Mouse (Mus musculus) brain, embryonic 14.5 days (tissue): ENCODE measurements around the gene Dennd5b. TPM values are rescaled to one million over a fixed set of nuclear protein-coding genes. Genes with fewer than 3 reads are reported as not detected.
A peak's percentile ranks its signal among the peaks of the same experiment; 100 is the strongest.

Experiments
- DNase-seq: peaks from one replicate; pipeline ENCODE4 v3.0.0-alpha.2; 2011; ENCODE audit warnings: low read depth
- CTCF ChIP-seq: fragments of 200-500 bp; IDR thresholded peaks from 2 replicates; pipeline ENCODE4 v1.5.1; 2012; ENCODE audit warnings: inconsistent platforms, mild to moderate bottlenecking, moderate library complexity, borderline replicate concordance; ENCODE audit not compliant: insufficient read depth, insufficient read length; ENCODE audit errors: extremely low read depth
- POLR2A ChIP-seq: fragments of 200-500 bp; IDR thresholded peaks from 2 replicates; pipeline ENCODE4 v1.6.1; 2012; ENCODE audit warnings: mild to moderate bottlenecking, inconsistent platforms, borderline replicate concordance; ENCODE audit not compliant: poor library complexity, insufficient read depth, insufficient read length, severe bottlenecking; ENCODE audit errors: extremely low read depth
- polyA plus RNA-seq: library from polyadenylated mRNA; depleted of rRNA; stranded (reverse); fragments of >200 nt; gene quantifications from 2 replicates; pipeline ENCODE4 v1.2.3, GENCODE M21; 2012

Dennd5b gene
- polyA plus RNA-seq, 1 experiment: 16.6 TPM

DNA sequence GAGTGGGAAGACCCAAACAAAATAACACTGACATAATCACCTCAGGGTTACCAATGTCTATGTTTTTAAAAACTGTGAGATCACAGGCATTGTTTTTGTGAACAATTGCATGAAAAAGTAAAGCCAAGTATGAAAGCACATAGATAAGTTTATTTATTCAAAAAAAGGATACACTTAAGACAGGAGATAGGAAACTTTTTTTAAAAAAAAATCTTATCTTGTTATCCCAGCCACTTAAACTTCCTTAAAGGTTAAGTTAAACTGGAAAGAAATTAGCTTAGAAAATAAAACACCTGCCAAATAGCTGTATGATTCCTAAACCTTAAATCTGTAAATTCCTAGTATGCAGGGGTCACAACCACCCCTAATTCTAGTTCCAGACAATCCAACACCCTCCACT, 2.5 kb downstream of the Dennd5b start:
- DNase-seq: no peak
- no peak for TF ChIP-seq CTCF
- no peak for TF ChIP-seq POLR2A

DNA sequence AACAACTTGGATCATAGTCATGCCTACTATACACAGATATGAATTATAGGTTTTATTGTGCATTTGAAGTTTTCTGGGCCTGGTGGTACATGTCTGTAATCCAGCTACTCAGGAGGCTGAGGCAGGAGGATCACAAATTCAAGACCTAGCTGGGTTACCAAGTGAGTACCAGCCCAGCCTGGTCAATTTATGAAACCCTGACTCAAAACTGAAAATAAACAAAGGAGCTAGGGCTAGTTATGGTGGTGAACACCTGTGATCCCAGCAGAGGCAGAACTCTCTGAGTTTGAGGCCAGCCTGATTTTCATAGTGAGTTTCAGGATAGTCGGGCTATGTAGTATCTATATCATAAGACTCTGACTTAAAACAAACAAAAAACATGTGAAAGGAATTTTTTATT, 4.2 kb downstream of the Dennd5b start:
- no peak for DNase-seq

DNA sequence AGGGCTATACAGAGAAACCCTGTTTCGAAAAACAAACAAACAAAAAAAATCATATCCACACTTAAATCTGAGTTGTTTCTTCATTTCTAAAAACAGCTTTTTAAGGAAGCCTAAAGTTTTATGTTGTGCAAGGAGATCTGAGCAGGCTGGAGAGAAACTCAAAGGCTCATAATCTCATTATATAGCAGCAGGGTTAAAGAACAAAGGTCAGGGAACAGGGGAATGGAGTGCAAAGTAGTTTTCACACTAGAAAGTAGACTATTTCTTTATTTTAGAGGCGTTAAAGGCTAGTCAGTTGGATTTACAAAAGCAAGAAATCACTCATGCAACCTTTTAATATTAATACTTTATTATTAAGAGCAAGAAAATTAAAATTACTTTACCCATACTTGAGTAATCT, 5.2 kb downstream of the Dennd5b start:
- DNase-seq: no peak
- TF ChIP-seq CTCF: no peak
- no peak for TF ChIP-seq POLR2A

More for the DNA sequence above, 4.2 kb downstream of the Dennd5b start:
- TF ChIP-seq CTCF (no peak), POLR2A (no peak)

DNA sequence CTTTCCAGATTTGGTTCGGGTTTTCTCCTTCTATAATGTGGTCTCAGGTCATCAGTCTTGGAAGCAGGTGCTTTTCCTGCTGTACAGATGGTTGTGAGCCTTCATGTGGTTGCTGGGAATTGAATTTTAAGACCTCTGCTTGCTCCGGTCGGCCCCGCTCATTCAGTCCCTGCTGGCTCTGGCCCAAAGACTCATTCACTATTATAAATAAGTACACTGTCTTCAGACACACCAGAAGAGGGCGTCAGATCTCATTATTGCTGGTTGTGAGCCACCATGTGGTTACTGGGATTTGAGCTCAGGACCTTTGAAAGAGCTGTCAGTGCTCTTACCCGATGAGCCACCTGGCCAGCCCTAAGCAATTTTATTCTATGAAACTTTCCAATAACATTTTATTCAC, 6.1 kb downstream of the Dennd5b start:
- DNase-seq: peak; percentile 47

DNA sequence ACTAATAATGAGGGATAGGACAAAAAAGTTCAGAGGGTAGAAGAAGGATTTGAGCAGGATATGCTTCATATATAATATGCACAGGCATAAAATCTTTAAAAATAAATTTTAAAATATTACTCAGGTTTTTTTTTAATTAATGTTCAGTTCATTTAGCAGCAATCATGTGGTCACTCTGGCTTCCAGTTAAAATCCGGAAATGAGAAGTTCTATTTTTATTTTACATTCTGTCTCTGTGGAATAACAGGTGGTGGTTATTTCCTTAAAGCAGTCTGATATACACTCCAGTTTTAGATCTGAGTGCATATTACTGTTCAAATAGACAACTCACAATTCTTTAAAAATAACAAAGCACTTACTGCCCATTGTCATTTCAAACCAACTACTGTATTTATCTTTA, 6.9 kb downstream of the Dennd5b start:
- no peak for DNase-seq

More for the DNA sequence above, 6.1 kb downstream of the Dennd5b start:
- TF ChIP-seq POLR2A: no peak
- TF ChIP-seq CTCF: no peak

DNA sequence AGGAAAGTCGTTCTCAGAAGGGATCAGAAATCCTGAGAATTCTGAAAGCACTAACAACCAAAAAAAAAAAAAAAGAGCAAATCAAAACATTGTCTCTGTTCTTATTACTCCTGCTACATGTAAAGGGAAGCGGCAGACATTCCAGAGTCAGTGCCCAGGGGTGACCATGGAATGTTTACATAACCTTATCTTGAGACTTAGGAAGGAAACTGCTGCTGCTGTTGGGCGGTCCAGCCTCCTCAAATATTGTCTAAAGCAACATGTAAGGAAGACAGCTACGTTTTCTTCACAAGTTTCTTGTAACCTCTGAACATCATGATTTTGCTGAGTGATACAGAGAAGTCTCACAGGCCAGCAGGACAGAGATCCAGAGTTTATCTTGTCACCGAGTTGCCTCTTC, 8.0 kb downstream of the Dennd5b start:
- DNase-seq: no peak
- TF ChIP-seq POLR2A (no peak), CTCF (no peak)

More for the DNA sequence above, 6.9 kb downstream of the Dennd5b start:
- TF ChIP-seq POLR2A (no peak), CTCF (no peak)

DNA sequence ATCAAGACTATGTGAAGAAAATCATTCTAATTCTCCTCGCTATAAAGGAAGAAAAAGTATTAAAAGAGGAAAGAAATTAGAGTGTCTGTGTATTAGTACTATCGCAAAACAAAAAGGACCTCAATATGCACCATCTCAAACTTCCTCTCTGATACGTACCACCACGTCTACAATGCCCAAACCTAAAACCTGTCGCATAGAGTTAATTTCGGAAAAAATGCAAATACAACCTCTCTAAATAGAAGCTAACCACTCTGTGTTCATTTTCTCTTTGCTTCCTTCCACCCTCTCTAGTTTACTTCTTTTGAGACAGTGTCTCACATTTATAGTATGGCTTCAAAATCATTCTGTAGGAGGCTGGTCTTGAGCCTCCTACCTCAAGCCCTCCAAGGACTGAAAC, 9.1 kb downstream of the Dennd5b start:
- TF ChIP-seq POLR2A: no peak
- no peak for TF ChIP-seq CTCF

DNA sequence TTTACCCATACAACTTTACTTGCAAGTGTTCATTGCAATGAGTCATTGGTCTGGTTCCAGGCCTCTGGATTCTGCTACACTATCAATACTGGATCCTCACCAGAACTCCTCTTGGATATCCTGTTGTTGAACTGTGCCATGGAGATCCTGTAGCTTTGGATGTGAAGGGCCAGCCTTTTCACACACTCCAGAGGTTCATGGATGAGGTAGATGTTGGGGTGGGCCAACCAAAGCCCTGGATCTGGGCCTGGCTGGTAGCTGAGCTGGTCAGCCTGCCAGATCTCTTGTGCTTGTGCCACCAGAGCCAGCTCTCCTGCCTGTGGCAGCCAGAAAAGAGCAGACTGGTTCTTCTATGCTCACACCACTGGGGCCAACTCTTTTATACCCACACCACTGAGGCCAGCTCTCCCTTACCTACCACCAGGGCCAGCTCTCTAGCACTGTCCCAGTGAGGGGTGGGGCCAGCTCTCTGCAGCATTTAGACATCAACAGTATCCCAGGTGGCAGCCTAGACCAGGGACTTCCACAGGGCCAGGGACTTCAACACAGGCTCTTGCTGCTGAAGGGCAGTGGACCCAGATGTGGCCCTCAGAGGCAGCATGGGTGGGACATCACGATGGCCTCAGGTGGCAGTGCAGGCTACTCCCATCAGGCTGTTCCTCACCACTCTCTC, 24.2 kb downstream of the Dennd5b start:
- no peak for DNase-seq

More for the DNA sequence above, 9.1 kb downstream of the Dennd5b start:
- DNase-seq: no peak

DNA sequence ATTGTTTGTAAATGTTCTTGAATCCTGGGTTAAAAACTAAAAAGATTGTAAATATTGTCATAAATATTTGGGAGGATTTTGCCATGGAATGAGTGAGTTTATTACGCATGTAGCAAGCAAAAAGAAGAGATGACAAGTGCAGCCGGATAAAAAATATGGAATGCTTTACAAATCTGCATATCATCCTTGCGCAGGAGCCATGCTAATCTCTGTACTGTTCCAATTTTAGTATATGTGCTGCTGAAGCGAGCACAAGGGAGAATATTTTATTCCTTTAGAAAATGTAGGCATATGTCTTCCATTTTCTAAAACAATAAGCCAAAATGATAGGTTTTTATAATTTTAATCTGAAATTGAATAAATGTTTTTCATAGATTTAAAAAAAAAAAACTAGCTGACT, 27.6 kb downstream of the Dennd5b start:
- no peak for TF ChIP-seq CTCF
- TF ChIP-seq POLR2A: no peak
- no peak for DNase-seq

More for the DNA sequence above, 24.2 kb downstream of the Dennd5b start:
- no peak for TF ChIP-seq POLR2A
- no peak for TF ChIP-seq CTCF

DNA sequence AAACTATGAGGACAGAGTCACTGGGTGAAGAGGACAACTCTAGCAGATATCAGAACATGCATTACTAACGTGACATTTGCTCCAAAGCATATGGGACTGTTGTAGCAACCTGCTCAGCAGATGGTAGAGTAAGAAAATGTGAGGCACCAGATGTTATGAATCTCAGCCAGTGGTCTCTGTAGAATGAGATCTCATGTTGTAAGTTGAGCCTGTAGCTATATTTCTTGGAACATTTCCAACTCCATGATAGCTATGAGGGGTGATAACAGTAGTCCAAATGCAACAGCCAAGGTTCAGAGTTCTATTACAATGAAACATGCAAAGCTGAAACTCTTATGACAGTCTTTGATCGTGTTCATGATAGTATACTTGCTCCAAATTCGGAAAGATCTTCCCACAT, 28.6 kb downstream of the Dennd5b start:
- peak; percentile 65 for DNase-seq

DNA sequence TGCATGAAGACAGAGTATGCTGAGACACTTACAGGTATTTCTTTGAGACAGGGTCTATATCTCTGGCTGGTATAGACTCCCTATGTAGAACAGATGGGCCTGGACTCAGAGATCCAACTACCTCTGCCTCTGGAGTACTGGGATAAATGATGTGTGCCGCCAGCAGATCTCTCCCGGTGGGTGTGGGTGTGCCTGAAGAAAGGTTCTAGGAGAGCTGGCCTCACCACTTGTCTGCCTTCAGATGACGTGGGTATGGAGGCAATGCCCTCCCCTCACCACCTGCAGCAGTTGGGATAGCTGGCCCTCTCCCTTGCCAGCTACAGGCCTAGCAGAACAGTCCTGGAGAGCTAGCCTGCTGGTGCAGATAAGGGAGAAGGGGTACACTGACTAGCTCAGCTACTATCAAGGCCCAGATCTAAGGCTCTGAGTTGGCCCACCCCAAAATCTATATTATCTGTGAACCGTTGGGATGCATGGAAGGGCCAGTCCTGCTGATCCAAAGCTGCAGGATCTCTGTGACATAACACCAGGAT, 30.8 kb downstream of the Dennd5b start:
- DNase-seq: no peak
- no peak for TF ChIP-seq CTCF
- TF ChIP-seq POLR2A: no peak

More for the DNA sequence above, 28.6 kb downstream of the Dennd5b start:
- TF ChIP-seq POLR2A: no peak
- TF ChIP-seq CTCF: no peak

DNA sequence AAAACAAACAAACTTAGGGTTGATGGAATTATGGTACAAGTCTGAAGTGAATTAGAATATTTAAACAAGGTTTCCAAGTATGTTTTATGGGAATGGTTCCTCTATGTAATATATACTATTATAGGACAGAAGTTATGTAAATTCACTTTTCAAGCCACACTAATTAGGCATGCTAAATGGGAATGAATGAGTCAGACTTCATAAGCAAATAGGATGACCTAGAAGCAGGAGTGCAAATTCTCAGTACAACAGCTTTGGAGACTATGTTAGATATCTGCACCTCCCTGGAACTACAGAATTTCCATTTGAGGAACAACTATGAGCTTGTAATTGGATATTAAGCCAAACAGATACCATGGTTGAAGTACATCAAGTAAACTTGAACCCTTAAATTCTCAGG, 38.1 kb downstream of the Dennd5b start:
- DNase-seq: no peak
- TF ChIP-seq CTCF (no peak), POLR2A (no peak)

DNA sequence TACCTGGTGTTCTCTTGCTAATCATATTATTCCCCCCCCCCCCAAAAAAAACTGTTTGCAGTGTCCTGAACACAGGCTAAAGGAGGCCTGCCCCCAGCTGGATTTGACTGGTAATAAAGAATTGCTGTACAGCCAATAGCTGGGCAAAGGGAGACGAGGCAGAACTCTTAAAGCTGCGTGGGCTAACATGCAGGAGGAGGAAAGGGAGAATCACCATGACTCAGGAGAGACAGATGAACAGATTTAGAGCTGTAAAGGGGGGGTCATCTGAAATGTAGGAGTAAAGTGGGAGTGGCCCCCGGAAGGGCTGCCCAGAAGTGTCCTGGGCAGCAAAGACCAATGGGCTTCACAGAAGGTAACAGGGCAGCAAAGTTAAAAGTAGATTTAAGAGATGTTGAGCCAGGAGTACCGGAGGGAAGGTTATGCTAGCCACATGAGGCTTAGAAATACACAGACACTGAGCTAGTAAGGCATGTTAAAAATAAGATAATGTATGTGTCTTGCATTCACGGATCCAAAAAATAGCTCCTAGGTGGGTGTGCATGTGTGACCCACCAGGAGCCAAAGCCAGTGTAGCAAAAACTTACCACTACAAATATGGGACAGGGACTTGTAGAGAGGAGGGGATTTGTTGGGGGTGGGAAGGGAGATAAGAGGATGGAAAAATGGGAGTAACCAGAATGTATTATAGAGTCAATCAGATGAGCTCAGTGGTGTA, 40.7 kb downstream of the Dennd5b start:
- TF ChIP-seq POLR2A (no peak), CTCF (no peak)
- no peak for DNase-seq
